Mouse (Mus musculus): Measurements from ENCODE around the gene Cir1.

Cir1 gene

DNA sequence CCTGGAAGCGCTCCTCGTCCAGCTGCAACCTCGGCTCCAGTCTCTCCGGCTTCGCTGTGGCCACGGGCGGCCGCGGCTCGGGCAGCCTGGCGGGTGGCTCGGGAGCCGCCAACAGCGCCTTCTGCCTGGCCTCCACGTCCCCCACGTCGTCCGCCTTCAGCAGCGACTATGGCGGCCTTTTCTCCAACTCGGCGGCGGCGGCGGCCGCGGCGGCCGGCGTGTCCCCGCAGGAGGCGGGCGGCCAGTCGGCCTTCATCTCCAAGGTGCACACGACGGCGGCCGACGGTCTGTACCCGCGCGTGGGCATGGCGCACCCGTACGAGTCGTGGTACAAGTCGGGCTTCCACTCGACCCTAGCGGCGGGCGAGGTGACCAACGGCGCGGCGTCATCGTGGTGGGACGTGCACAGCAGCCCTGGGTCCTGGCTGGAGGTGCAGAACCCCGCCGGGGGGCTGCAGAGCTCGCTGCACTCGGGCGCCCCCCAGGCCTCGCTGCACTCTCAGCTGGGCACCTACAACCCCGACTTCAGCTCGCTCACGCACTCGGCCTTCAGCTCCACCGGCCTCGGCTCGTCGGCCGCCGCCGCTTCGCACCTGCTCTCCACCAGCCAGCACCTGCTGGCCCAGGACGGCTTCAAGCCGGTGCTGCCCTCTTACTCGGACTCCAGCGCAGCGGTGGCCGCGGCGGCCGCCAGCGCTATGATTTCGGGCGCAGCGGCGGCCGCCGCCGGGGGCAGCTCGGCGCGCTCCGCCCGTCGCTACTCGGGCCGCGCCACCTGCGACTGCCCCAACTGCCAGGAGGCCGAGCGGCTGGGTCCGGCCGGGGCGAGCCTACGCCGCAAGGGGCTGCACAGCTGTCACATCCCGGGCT, 39.0 kb downstream of the Cir1 start:
- in situ Hi-C loops (cut with MboI, MseI), result loop anchor here (5.0 kb wide), 1 partner anchor 211 kb away; no protein-coding TSS in a partner anchor

DNA sequence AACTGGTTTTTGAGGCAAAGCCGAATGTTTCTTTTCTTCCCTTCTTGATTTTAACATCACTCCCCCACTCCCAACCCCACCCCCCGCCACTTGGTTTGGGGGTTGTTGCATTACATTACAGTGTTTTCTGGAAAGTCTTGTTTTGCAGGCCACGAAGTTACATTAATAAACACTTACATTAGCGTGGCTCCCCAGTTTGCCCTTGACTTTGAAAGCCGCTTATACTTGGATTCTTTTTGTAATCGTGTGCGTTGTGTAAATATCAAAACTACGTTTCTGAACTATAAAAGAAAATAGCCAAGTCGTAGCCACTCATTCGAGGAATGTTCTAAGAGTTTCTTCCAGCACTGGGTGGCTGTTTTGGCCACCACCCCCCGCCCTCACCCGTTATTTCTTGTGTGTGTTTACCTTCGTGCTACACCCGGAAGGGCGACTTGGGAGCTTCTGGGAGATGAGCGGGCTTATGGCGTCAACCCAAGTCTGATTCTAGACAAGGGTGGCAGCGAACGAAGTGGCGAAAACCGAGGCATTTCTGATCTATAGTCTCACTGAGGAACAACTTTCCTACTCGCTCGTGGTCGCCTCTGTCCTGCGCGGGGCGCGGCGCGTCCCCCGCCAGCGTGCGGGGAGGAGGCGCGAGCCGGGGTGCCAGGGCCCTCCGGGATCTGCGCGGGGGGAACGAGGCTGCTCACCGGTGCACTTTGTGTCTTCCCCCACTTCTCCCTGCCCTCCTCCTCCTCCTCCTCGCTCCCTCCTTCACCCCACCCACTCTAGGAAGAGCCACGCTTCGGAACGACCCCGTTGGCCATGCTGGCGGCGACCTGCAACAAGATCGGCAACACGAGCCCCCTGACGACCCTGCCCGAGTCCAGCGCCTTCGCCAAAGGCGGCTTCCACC, 39.9 kb downstream of the Cir1 start:
- in situ Hi-C loops (cut with MboI, MseI), result loop anchor here (5.0 kb wide), 1 partner anchor 210 kb away; no protein-coding TSS in a partner anchor

DNA sequence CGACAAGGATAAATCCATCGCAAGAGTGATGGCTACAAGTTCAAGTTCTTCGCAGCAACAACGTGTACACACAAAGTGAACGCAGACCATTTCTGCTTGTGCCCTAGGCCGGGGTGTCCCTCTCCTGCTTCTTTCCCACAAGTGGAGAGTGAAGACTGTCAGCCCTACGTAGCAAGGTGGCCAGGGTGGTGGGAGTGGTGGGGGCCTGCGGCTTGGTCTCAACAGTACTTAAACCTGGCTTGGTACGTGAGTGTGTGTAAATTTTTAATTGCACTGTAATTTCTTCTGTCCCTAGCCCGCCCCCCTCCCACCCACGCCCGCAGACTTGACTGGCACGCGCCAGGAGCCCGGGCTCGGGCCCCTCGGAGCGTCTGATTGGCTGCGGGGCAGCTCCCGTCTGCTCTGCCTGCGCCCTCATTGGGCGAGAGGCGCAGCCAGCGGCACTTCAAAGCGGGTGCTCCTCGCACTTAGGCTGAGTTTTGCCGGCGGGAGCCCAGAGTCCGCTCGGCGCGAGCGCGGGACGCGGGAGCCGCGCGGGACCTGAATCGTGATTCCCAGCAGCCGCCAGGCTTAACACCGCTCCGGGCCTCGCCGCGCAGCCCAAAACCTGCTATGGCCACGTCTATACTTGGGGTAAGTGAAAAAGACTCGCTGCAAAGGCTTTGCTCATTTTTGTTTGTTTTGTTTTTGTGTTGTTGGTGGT, 40.9 kb downstream of the Cir1 start, which contains the start of gene Sp9:
Sp9 (plus strand) TSS at position 467 of the 703 bp plus-strand sequence.
- in situ Hi-C loops (cut with MboI, MseI), result loop anchor here (5.0 kb wide), 1 partner anchor 209 kb away; no protein-coding TSS in a partner anchor

DNA sequence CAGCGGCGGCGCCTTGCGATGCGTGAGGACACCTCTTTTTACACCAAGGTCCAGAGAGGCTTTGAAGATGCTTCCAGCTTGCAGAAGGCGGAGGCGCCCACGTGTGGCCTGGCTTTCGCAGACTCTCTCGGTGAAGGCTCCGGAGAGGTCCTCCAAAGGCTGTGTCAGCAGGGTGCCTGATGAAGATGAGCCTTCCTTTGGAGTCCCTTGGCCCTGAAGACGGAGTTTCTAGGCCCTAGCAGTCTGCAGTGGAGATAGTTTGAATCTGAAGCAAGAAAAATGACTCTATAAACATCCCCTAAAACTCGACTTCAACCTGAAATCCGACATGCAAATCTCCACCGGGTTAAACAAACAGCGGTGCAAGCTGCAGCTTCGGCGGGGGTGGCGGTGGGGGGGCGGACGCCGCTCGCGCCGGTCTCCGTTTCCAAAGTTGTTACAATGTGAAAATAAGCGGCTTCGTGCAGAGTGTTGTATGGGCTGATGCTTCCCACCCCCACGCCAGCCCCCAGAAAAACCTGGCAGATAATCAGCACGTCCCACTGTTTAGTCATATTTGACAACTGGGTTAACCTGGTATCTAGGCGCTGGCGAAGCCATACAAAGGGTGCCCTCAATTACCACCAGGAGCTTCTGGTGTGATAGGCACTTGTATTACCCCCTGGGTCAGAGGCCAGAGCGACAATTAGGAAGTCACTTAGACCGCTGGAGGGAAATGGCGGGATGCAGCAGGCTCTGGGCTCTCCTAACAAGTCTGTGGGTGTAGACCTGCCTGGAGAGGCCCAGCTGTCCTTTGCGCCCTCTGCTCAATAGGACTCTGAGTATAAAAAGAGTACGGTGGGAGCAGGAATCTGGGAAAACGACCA, 41.7 kb downstream of the Cir1 start:
- in situ Hi-C loops (cut with MboI, MseI), result loop anchor here (5.0 kb wide), 1 partner anchor 209 kb away; no protein-coding TSS in a partner anchor

DNA sequence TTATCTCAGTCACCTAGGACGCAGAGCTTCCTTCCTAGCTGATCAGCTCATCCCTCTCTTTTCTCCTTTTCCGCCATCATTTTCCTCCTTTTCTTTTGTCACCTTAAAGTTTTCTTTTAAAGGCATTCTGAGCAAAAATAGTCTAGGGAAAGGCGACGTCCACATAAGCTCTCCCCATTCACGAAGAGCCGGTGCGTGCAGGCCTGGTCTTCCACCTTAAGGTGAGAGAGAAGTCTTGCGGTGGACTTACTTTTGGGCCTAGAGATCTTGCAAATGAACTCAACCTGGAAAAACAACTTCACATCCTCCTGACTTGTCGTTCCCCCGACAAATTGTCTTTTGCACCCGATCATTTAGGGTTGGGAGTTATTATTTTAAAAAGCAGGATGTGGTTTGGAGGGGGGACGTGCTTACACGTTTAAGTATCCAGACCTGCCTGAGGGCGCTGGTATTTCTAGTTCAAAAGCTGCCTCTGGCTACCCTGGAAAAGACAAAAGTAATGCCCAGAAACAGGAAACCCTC, 42.4 kb downstream of the Cir1 start:
- in situ Hi-C loops (cut with MboI, MseI), result loop anchor here (5.0 kb wide), 1 partner anchor 208 kb away; no protein-coding TSS in a partner anchor

DNA sequence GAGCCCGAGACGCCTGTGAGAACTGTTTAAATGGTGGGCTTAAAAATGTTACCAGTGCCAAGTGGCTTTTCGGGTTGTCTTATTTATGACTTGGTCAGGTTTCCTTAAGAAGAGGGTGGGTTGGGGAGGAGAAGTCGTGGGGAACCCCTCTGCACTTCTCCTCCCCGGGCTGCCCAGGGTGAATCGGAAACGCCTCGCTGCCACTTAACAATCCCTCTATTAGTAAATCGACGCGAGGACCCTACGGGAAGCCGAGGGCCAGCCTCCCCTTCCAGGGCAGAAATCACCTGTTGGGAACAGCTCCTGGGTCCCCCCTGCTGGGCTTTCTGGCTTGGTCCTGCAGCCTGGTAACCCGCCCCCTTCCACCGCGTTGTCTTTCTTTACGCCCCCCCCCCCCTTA, 42.8 kb downstream of the Cir1 start:
- in situ Hi-C loops (cut with MboI, MseI), result loop anchor here (5.0 kb wide), 1 partner anchor 207 kb away; no protein-coding TSS in a partner anchor

DNA sequence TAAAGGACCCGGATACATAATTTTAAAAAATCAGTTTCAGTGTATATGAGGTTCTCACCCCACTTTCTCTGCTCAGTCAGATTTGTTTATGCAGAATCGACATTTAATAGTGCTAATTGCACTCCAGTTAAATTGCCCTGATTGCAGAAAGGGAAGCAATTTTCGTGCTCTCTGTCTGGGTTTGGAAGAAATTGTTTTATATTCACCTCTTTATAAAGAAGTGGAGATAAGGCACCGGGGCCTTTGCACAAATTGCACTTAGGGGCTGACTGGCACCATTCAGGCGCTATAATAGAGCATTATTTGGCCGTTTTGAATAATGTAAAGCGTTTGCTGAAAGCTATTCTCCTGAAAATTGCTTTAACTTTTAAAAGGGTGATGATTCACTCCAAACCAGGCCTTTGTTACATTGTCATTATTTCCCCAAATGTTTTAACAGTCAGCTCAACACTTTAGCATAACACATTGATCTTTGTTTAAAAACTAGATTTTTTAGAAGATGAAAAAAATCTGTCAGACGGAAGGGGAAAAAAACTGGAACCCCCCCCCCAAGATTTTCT, 43.6 kb downstream of the Cir1 start:
- in situ Hi-C loops (cut with MboI, MseI), result no loop called here

DNA sequence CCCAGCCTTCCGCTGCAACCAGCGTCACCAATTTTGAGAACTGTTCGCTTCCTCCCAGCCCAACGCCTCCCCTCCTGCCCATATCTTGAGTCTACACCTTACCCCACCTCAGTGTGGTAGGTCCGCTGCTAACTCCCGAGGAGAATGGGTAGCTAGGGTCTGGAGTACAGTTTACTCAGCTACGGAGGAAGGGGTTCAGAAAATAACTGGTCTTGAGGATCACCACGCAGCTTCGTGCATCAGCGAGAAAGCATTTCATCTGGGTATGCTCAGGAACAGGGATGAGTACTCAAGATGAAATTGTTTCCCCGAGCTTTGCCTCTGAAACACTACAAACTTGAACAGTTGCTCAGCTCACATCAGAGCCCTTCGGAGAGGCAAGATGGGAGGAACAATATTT, 44.2 kb downstream of the Cir1 start:
- in situ Hi-C loops (cut with MboI, MseI), result no loop called here

DNA sequence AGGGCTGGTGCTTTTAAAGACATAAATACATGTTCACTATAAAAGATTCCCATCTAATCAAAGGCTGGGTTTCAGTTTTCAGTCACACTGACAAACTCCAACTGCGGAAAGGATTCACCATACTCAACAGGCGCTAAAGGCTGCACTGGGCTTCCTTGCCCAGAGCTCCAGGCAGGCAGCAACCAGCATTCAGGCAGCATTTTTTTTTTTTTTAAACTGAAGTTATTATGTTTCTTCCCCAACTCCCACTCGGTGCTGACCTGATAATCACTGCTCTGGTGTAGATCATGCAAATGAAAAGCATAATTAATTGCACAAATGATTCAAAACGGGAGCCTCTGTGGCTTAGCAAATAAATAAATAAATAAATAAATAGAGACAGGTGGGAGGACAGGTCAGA, 44.7 kb downstream of the Cir1 start:
- in situ Hi-C loops (cut with MboI, MseI), result no loop called here

DNA sequence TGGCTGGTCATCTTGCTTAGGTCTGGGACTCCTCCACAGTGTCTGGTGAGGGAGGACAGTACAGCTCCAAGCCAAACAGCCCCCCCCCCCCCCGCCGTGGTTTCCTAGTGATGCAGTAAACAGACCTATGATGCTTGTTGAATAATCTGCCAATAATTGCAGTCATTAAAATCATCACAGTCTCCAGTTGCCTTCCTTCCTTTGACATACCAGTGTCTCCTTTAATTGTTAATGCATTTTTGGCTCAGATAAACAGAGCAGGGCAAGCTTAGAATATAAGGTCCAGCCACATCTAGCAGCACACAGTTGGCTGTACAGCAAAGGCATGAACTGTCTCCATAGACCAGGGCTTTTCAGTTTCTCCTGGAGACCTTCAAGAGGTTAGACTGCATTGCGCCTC, 45.3 kb downstream of the Cir1 start:
- in situ Hi-C loops (cut with MboI, MseI), result no loop called here

DNA sequence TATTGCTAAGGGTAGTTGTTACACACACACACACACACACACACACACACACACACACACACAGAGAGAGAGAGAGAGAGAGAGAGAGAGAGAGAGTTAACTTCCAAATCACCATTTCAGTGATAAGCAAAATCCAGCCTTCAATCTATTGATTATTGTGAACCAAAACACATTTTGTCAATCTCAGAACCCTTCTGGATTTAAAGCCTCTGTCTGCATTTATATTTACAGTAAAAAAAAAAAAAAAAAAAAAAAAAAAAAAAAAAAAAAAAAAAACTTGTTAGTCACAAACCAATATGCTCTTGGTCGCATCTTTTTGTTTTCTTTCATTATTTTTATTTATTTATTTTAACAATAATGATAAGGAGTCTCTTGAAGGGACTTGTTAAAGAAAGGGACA, 45.9 kb downstream of the Cir1 start:
- in situ Hi-C loops (cut with MboI, MseI), result no loop called here

DNA sequence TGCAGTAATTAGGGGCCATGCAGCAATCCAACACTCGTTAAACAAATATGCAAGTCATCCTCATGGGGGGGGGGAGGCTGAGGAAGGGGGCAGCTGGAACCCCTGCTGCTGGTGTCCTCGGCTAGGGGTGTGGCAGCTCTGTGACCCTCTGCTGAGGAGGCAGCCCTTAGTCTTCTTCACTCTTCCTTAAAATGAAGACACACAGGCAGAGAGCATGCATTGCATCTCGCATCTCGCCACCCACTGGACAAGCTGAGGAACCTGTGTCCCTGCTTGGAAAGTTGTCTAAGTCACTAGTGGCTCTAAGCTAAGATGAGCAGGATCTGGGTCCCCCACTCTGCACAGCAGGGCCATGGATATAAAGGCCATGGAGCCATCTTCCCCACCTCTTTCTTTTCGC, 46.5 kb downstream of the Cir1 start:
- in situ Hi-C loops (cut with MboI, MseI), result no loop called here

DNA sequence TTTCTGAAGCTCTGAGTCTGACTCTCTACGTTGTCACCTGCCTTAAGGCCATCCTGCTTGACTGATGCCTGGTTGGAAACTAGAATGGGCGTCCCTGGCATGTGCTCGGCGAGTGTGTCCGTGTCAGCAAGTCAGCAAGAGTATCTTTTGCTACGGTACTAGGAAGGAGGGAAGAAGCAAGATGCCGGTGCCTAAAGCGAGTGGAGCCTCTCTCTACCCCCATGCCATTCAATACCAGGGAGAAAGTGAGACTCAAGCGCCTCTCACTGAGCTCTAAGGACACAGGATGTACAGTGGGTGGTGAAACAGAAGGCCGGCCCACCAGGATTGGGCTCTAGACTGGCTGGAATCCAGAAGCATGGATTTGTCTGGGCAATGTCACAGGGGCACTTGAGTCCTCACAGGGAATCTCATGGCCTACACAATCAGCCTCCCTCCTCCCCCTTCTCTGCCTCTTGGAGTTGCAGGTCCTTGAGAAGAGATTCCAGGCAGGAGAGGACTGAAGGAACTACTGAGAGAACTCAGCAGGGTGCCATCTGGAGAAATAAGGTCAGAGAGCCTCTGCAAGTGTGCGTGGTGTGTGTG, 47.8 kb downstream of the Cir1 start:
- in situ Hi-C loops (cut with MboI, MseI), result no loop called here

DNA sequence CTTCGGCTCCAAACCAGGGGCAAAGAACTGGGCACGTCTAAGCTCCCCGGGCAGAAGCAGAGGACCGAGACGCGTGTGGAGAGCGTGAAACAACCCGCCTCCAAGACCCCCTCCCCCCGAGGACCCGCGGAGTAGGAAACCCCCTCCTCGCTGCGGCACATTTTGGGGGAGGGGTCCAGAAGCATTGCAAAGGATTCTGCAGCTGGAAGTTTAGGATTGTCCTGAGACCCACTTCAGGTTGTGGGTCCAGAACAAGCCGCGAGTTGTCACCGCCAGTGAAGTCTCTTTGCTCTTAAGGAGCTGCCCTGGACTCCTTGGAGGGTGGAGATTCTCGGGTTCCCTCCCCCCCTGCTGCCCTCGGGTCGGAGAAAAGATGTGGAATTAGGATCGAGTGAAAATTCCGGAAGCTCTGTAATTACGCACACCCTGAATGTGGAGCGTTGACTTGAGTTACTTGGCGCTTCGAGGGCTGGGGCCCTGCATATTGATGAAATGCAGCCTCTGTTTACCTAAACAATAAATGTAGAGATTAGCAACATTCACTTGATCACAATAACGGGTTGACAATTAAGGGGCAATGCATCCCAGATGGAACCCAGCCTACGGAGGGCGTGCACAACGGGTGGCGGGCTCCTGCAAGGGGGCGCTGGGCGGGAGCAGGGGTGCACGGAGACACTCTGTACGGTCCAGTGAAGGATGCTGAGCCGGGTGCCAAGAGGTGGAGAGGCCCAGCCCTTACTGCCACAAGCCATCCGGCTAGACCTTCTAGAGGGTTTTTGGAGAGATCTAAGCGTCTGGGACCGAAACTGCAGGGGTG, 48.5 kb downstream of the Cir1 start:
- in situ Hi-C loops (cut with MboI, MseI), result no loop called here

DNA sequence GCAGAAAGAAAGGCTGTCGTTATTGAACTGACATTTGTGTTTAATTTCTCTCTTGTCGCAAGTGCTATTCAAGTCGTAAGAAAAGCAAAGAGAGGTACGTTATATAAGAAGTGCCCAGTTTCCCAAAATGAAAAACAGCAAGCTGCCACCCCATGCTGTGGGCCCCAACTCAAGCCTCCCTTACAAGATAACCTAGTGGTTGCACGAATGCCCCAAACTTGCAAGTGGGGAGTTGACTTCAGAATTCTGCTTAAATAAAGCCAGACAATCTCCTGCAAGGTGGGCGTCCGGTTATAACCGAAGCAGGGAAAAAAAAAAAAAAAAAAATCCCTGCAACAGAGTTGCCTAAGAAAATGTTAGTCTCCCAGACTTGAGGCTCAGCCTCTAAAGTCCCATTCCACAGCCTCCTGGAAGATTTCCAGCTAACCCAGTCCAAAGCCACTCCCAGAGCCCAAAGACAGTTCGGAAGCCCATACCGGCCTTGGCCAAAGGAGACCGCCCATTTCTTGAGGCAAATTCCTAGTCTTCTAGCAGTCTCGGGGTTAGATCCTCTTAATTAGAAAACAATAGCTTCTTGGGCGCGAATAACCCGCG, 49.2 kb downstream of the Cir1 start:
- in situ Hi-C loops (cut with MboI, MseI), result no loop called here

DNA sequence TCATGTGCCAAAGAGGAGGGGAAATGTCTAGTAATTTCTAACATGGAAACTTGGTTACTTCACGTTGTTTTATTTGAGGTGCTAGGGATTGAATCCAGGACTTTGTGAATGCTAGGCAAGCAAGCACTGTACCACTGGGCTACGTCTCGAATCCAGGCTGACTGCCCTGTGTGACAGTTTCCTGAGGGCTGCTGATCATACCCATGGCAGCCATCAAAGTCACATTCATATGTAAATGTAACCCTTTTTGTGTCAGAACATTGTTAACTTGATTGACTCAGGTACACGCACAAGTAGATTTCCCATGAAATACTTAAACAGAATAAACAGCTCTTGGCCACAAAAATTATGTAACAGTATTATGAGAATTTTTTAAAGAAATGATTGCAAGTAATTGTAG, 63.8 kb downstream of the Cir1 start:
- in situ Hi-C loops (cut with MboI, MseI), result no loop called here

DNA sequence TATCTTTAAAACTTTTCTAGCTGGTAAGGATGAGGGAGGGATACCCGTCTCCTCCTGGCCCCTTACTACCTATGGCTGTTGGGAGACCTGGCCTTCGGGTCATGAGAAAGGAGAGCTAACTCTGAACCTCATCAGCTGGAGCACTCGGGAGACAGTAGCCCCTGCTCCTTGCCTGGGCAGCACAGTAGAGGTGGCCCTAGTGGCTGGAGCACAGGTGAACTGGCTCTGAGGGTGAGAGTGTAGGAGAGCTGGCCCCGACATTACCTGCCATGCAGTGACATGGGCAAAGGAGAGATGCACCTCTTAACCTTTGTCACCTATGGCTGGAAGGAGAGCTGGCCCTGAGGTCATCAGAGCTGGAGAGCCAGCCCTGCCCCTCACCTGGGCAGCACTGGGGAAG, 71.2 kb downstream of the Cir1 start:
- in situ Hi-C loops (cut with MboI, MseI), result no loop called here
